Mouse (Mus musculus): ENCODE measurements around the gene Med7. TPM values are rescaled to one million over a fixed set of nuclear protein-coding genes. Genes with fewer than 3 reads are reported as not detected.

Med7 gene
- polyA plus RNA-seq, 1 experiment = 39.9 TPM

GRCm38 (mm10) chr11:46474220-46474619 is 37.5 kb downstream of the Med7 start:
- Histone ChIP-seq H3K4me1 (ENCODE audit: control insufficient read depth, insufficient read depth, low read length) (peaks cover 2% of the 10 kb centered on the region), H3K4me3 (ENCODE audit: insufficient read depth, low read length) (no peak overlapping the region), H3K27ac (ENCODE audit: insufficient read depth, low read depth, low read length) (no peak overlapping the region)
- TF ChIP-seq POLR2A (IDR thresholded peaks at IDR 0.05; ENCODE audit: borderline replicate concordance, low read depth, low read length) (no peak), CTCF (IDR thresholded peaks at IDR 0.05; ENCODE audit: low read depth, low read length) (no peak)

- TF ChIP-seq POLR2A (IDR thresholded peaks at IDR 0.05; ENCODE audit: borderline replicate concordance, low read depth, low read length) (no peak), CTCF (IDR thresholded peaks at IDR 0.05; ENCODE audit: low read depth, low read length) (no peak)
- Histone ChIP-seq H3K4me3 (ENCODE audit: insufficient read depth, low read length) (no peak overlapping the region), H3K4me1 (ENCODE audit: control insufficient read depth, insufficient read depth, low read length) (peaks cover 21% of the 10 kb centered on the region), H3K27ac (ENCODE audit: insufficient read depth, low read depth, low read length) (no peak overlapping the region)
Observed at GRCm38 (mm10) chr11:46479311-46479710, 42.6 kb downstream of the Med7 start.

GRCm38 (mm10) chr11:46480517-46480916 is 43.8 kb downstream of the Med7 start:
- Histone ChIP-seq H3K27ac (ENCODE audit: insufficient read depth, low read depth, low read length) (peak overlapping the region; percentile 86), H3K4me1 (ENCODE audit: control insufficient read depth, insufficient read depth, low read length) (peaks cover 21% of the 10 kb centered on the region), H3K4me3 (ENCODE audit: insufficient read depth, low read length) (peak overlapping the region; percentile 11)
- TF ChIP-seq POLR2A (IDR thresholded peaks at IDR 0.05; ENCODE audit: borderline replicate concordance, low read depth, low read length) (no peak), CTCF (IDR thresholded peaks at IDR 0.05; ENCODE audit: low read depth, low read length) (no peak)

GRCm38 (mm10) chr11:46488231-46488630 is 51.5 kb downstream of the Med7 start:
- no peak overlapping the region for H3K4me3 ChIP-seq (ENCODE audit: insufficient read depth, low read length)

GRCm38 (mm10) chr11:46488650-46489049 is 51.9 kb downstream of the Med7 start:
- H3K4me1 ChIP-seq (ENCODE audit: control insufficient read depth, insufficient read depth, low read length) = peaks cover 14% of the 10 kb centered on the region
- TF ChIP-seq CTCF (IDR thresholded peaks at IDR 0.05; ENCODE audit: low read depth, low read length) = no peak
- no peak for TF ChIP-seq POLR2A (IDR thresholded peaks at IDR 0.05; ENCODE audit: borderline replicate concordance, low read depth, low read length)
- no peak overlapping the region for H3K4me3 ChIP-seq (ENCODE audit: insufficient read depth, low read length)
- H3K27ac ChIP-seq (ENCODE audit: insufficient read depth, low read depth, low read length) = no peak overlapping the region

More at GRCm38 (mm10) chr11:46488231-46488630, 51.5 kb downstream of the Med7 start:
- peaks cover 14% of the 10 kb centered on the region for H3K4me1 ChIP-seq (ENCODE audit: control insufficient read depth, insufficient read depth, low read length)
- H3K27ac ChIP-seq (ENCODE audit: insufficient read depth, low read depth, low read length) = peak overlapping the region; percentile 0; the same call in 1 of the 2 replicates
- TF ChIP-seq CTCF (IDR thresholded peaks at IDR 0.05; ENCODE audit: low read depth, low read length) (no peak), POLR2A (IDR thresholded peaks at IDR 0.05; ENCODE audit: borderline replicate concordance, low read depth, low read length) (no peak)

Other genes with a start within 250 kb of the Med7 start
- gene Fndc9, start 201.4 kb upstream of the Med7 start, polyA plus RNA-seq (2012; ENCODE audit: insufficient read depth, insufficient read length, missing spikeins) = not detected in 2 replicates
- gene Cyfip2, start 124.1 kb upstream of the Med7 start, polyA plus RNA-seq (2012; ENCODE audit: insufficient read depth, insufficient read length, missing spikeins) = 10.3 and 11.4 TPM in 2 replicates
- gene Itk, start 47.4 kb upstream of the Med7 start, polyA plus RNA-seq (2012; ENCODE audit: insufficient read depth, insufficient read length, missing spikeins) = 0.35 TPM in 1 of 2 replicates, not detected in the other
- gene Fam71b, start 40.4 kb upstream of the Med7 start, polyA plus RNA-seq (2012; ENCODE audit: insufficient read depth, insufficient read length, missing spikeins) = not detected in 2 replicates
- 22.1 and 27.7 TPM in 2 replicates for gene Havcr2, start 18.0 kb downstream of the Med7 start, polyA plus RNA-seq (2012; ENCODE audit: insufficient read depth, insufficient read length, missing spikeins)
- gene Gm12169, start 87.3 kb downstream of the Med7 start, polyA plus RNA-seq (2012; ENCODE audit: insufficient read depth, insufficient read length, missing spikeins) = not detected in 2 replicates
- gene BC053393, start 134.6 kb downstream of the Med7 start, polyA plus RNA-seq (2012; ENCODE audit: insufficient read depth, insufficient read length, missing spikeins) = not detected in 2 replicates
- not detected in 2 replicates for gene Dppa1, start 192.3 kb downstream of the Med7 start, polyA plus RNA-seq (2012; ENCODE audit: insufficient read depth, insufficient read length, missing spikeins)